Mouse (Mus musculus) forebrain, embryonic 16.5 days (tissue): ENCODE measurements around the gene Pak2. TPM values are rescaled to one million over a fixed set of nuclear protein-coding genes. Genes with fewer than 3 reads are reported as not detected.
"Not testable (repeated sequence)": the region's sequence is repeated elsewhere in the genome, so short reads cannot be mapped to it uniquely, and the experiment has no call there.

Experiments used
- ATAC-seq: fragments of 200-750 bp; cut with Nextera tagmentation; 2 replicates; pipeline ENCODE4 v1.8.0; 2017; ENCODE audit warnings: mild to moderate bottlenecking, moderate library complexity
- H3K27ac ChIP-seq: fragments of 300-500 bp; sonication (generic); 2 replicates; pipeline ENCODE4 v1.5.1; 2014; ENCODE audit warnings: low read length, control low read depth
- H3K27me3 ChIP-seq: fragments of 300-500 bp; sonication (generic); replicated peaks from 2 replicates; pipeline ENCODE4 v1.6.1; 2014; ENCODE audit warnings: low read length; ENCODE audit not compliant: control insufficient read depth, insufficient read depth
- H3K36me3 ChIP-seq: fragments of 300-500 bp; sonication (generic); 2 replicates; pipeline ENCODE4 v1.6.1; 2014; ENCODE audit not compliant: control insufficient read depth, insufficient read depth
- H3K4me1 ChIP-seq: fragments of 300-500 bp; sonication (generic); replicated peaks from 2 replicates; pipeline ENCODE4 v1.6.1; 2014; ENCODE audit warnings: low read length; ENCODE audit not compliant: control insufficient read depth, insufficient read depth
- H3K4me2 ChIP-seq: fragments of 300-500 bp; sonication (generic); 2 replicates; pipeline ENCODE4 v1.6.1; 2014; ENCODE audit warnings: mild to moderate bottlenecking, low read length, control low read depth
- H3K4me3 ChIP-seq: fragments of 300-500 bp; sonication (generic); replicated peaks from 2 replicates; pipeline ENCODE4 v1.5.1; 2014; ENCODE audit warnings: mild to moderate bottlenecking, low read length, control low read depth
- H3K9ac ChIP-seq: fragments of 300-500 bp; sonication (generic); replicated peaks from 2 replicates; pipeline ENCODE4 v1.6.1; 2014; ENCODE audit warnings: low read depth, low read length, control low read depth
- H3K9me3 ChIP-seq: fragments of 300-500 bp; sonication (generic); 2 replicates; pipeline ENCODE4 v1.6.1; 2016; ENCODE audit warnings: low read length; ENCODE audit not compliant: control insufficient read depth
- WGBS: fragments of 180-500 bp; shearing (Covaris S2); extraction: QIAGEN DNeasy Blood & Tissue Kit; methylation state at CpG from one replicate; pipeline ENCODE4 v1.1.7; 2014; 5-methylcytosine and 5-hydroxymethylcytosine counted together
- polyA plus RNA-seq: library from polyadenylated mRNA; unstranded; fragments of >200 nt; fragmentation: Nextera tagmentation; extraction: Ambion mirVana; gene quantifications from 2 replicates; pipeline ENCODE4 v1.2.1, GENCODE M21; 2015

The Pak2 gene
- polyA plus RNA-seq, 1 experiment from 2014 or later: 42.9 TPM

GRCm38 (mm10) chr16:32070070-32070469 lies 9.1 kb downstream of the Pak2 start:
- not testable (repeated sequence) for H3K36me3 ChIP-seq, H3K4me2 ChIP-seq, H3K4me1 ChIP-seq, H3K27me3 ChIP-seq, H3K9me3 ChIP-seq, H3K9ac ChIP-seq, ATAC-seq, H3K27ac ChIP-seq, H3K4me3 ChIP-seq
- WGBS: 84% methylated on average over 3 of the region's 4 CpGs

GRCm38 (mm10) chr16:32068389-32069300 lies 10.5 kb downstream of the Pak2 start:
- no peaks in the 10 kb centered on the region for H3K36me3 ChIP-seq
- H3K4me3 ChIP-seq: no peak overlapping the region
- H3K27ac ChIP-seq: no peak overlapping the region
- no peak overlapping the region for H3K9ac ChIP-seq
- WGBS: 86% methylated on average over 12 of the region's 12 CpGs
- H3K9me3 ChIP-seq: no peaks in the 10 kb centered on the region
- H3K4me2 ChIP-seq: no peak overlapping the region
- 0 out of 2 replicates have a peak, but pooled peaks cover 3% of the 10 kb centered on the region for H3K4me1 ChIP-seq
- ATAC-seq: no peak
- H3K27me3 ChIP-seq: no peaks in the 10 kb centered on the region

- Histone ChIP-seq H3K27me3 (no peaks in the 10 kb centered on the region), H3K9me3 (no peaks in the 10 kb centered on the region), H3K9ac (no peak overlapping the region), H3K4me1 (0 out of 2 replicates have a peak, but pooled peaks cover under 1% of the 10 kb centered on the region), H3K36me3 (no peaks in the 10 kb centered on the region), H3K4me2 (no peak overlapping the region), H3K27ac (no peak overlapping the region), H3K4me3 (no peak overlapping the region)
- WGBS: 100% methylated on average over 1 of the region's 1 CpGs
- ATAC-seq: no peak
These were observed 12.2 kb downstream of the Pak2 start for GRCm38 (mm10) chr16:32066899-32067298.

- WGBS: 87% methylated on average over 7 of the region's 7 CpGs
- H3K27ac ChIP-seq: no peak overlapping the region
- ATAC-seq: no peak
These were observed 15.2 kb downstream of the Pak2 start for GRCm38 (mm10) chr16:32063900-32064299.

GRCm38 (mm10) chr16:32062226-32062625 lies 16.9 kb downstream of the Pak2 start:
- H3K9me3 ChIP-seq: no peaks in the 10 kb centered on the region
- no peak overlapping the region for H3K4me3 ChIP-seq
- no peak for ATAC-seq
- no peak overlapping the region for H3K9ac ChIP-seq
- no peaks in the 10 kb centered on the region for H3K36me3 ChIP-seq
- no peak overlapping the region for H3K27ac ChIP-seq
- H3K4me2 ChIP-seq: no peak overlapping the region
- H3K27me3 ChIP-seq: no peaks in the 10 kb centered on the region
- 79% methylated on average over 2 of the region's 2 CpGs for WGBS
- no peaks in the 10 kb centered on the region for H3K4me1 ChIP-seq

More at GRCm38 (mm10) chr16:32063900-32064299, 15.2 kb downstream of the Pak2 start:
- H3K9me3 ChIP-seq: no peaks in the 10 kb centered on the region
- H3K4me3 ChIP-seq: no peak overlapping the region
- no peak overlapping the region for H3K4me2 ChIP-seq
- no peaks in the 10 kb centered on the region for H3K36me3 ChIP-seq
- H3K9ac ChIP-seq: no peak overlapping the region
- no peaks in the 10 kb centered on the region for H3K4me1 ChIP-seq
- H3K27me3 ChIP-seq: no peaks in the 10 kb centered on the region

GRCm38 (mm10) chr16:32059840-32060523 lies 19.2 kb downstream of the Pak2 start:
- Histone ChIP-seq H3K27me3 (no peaks in the 10 kb centered on the region), H3K9me3 (no peaks in the 10 kb centered on the region), H3K9ac (no peak overlapping the region), H3K4me1 (no peaks in the 10 kb centered on the region), H3K36me3 (no peaks in the 10 kb centered on the region), H3K27ac (no peak overlapping the region), H3K4me2 (no peak overlapping the region), H3K4me3 (no peak overlapping the region)
- WGBS: 69% methylated on average over 6 of the region's 6 CpGs
- no peak for ATAC-seq

GRCm38 (mm10) chr16:32058817-32059216 lies 20.3 kb downstream of the Pak2 start:
- WGBS: 85% methylated on average over 5 of the region's 5 CpGs
- no peaks in the 10 kb centered on the region for H3K36me3 ChIP-seq
- no peaks in the 10 kb centered on the region for H3K27me3 ChIP-seq
- no peak overlapping the region for H3K4me2 ChIP-seq
- H3K27ac ChIP-seq: no peak overlapping the region
- H3K4me1 ChIP-seq: no peaks in the 10 kb centered on the region
- no peak for ATAC-seq
- no peaks in the 10 kb centered on the region for H3K9me3 ChIP-seq
- H3K4me3 ChIP-seq: no peak overlapping the region
- H3K9ac ChIP-seq: no peak overlapping the region

- ATAC-seq: no peak
- peaks cover 25% of the 10 kb centered on the region for H3K36me3 ChIP-seq
- H3K4me1 ChIP-seq: no peaks in the 10 kb centered on the region
- H3K9ac ChIP-seq: no peak overlapping the region
- H3K27me3 ChIP-seq: no peaks in the 10 kb centered on the region
- 90% methylated on average over 4 of the region's 4 CpGs for WGBS
- H3K9me3 ChIP-seq: no peaks in the 10 kb centered on the region
- H3K27ac ChIP-seq: no peak overlapping the region
- H3K4me2 ChIP-seq: no peak overlapping the region
- H3K4me3 ChIP-seq: no peak overlapping the region
These were observed 36.8 kb downstream of the Pak2 start for GRCm38 (mm10) chr16:32042367-32042766.

GRCm38 (mm10) chr16:32019678-32020077 lies 59.5 kb downstream of the Pak2 start:
- 96% methylated on average over 9 of the region's 9 CpGs for WGBS
- Histone ChIP-seq H3K4me1 (no peaks in the 10 kb centered on the region), H3K27me3 (no peaks in the 10 kb centered on the region), H3K9ac (no peak overlapping the region), H3K27ac (no peak overlapping the region), H3K4me2 (no peak overlapping the region), H3K9me3 (no peaks in the 10 kb centered on the region), H3K4me3 (no peak overlapping the region), H3K36me3 (peaks cover 24% of the 10 kb centered on the region)
- no peak for ATAC-seq
